Mouse (Mus musculus) G1E (cell line): Measurements from ENCODE around the gene Chrm1.

Experiments used
- CTCF ChIP-seq: IDR thresholded peaks from 2 replicates; pipeline ENCODE4 v1.5.1; 2012; ENCODE audit warnings: low read depth, low read length, inconsistent platforms, mixed read lengths
- GATA1 ChIP-seq: IDR thresholded peaks from 2 replicates; pipeline ENCODE4 v1.6.1; 2012; ENCODE audit warnings: borderline replicate concordance, low read length, inconsistent platforms, mixed read lengths
- POLR2AphosphoS5 ChIP-seq: IDR thresholded peaks from 2 replicates; pipeline ENCODE4 v1.6.1; 2012; ENCODE audit warnings: low read depth, low read length, inconsistent platforms; ENCODE audit not compliant: insufficient replicate concordance

- TF ChIP-seq CTCF (no peak), POLR2AphosphoS5 (no peak), GATA1 (no peak)
Measured at GRCm38 (mm10) chr19:8672859-8673258, 9.3 kb downstream of the Chrm1 start.
